Mouse (Mus musculus) left cerebral cortex, adult 2 months (tissue): ENCODE measurements at regions not wholly inside any gene's neighbourhood (a gene's known extent, or its start where the extent isn't known, plus 50 kb on each side); places are given as distances from the start of the nearest gene placed in this dataset.

Source experiments
- DNase-seq, 2 experiments: peaks; one replicate each; pipeline ENCODE4 v3.0.0; 2021 to 2022; ENCODE audit warnings: low spot score in 2 of 2, mixed read lengths in 1 of 2; ENCODE audit errors: extremely low spot score in 1 of 2
- H3K27ac ChIP-seq: fragments of 200-600 bp; 2 replicates; pipeline ENCODE4 v1.8.1; 2022
- H3K4me3 ChIP-seq: fragments of 200-600 bp; 2 replicates; pipeline ENCODE4 v1.8.1; 2022
- CTCF ChIP-seq: fragments of 200-600 bp; IDR thresholded peaks from 2 replicates; pipeline ENCODE4 v1.8.1; 2022; ENCODE audit warnings: antibody characterized with exemption, mild to moderate bottlenecking, moderate library complexity
- intact Hi-C: fragments of 180-260 bp; cut with DNase I; formaldehyde crosslinking; loops from one replicate; pipeline ENCODE4 v1.15.1; 2025
- microRNA-seq, 2 experiments: library from miRNA; unstranded; fragments of <30 nt; microRNA quantifications; one replicate each; pipeline ENCODE4 v1.2.0; 2021

GRCm38 (mm10) chr1:30362072-30362769, 511.5 kb downstream of the Phf3 start:
- H3K27ac ChIP-seq, result no peak overlapping the region
- no peak overlapping the region for H3K4me3 ChIP-seq
- intact Hi-C loops, result no loop called here
- TF ChIP-seq CTCF, result no peak
- DNase-seq, result no peak

GRCm38 (mm10) chr1:30320657-30321262, 553.0 kb downstream of the Phf3 start:
- no peak for DNase-seq
- intact Hi-C loops, result no loop called here
- no peak for TF ChIP-seq CTCF

GRCm38 (mm10) chr1:30318195-30318594, 555.5 kb downstream of the Phf3 start:
- no peak for TF ChIP-seq CTCF
- Histone ChIP-seq H3K27ac (no peak overlapping the region), H3K4me3 (no peak overlapping the region)
- intact Hi-C loops, result no loop called here
- no peak for DNase-seq

More at GRCm38 (mm10) chr1:30320657-30321262, 553.0 kb downstream of the Phf3 start:
- Histone ChIP-seq H3K27ac (no peak overlapping the region), H3K4me3 (no peak overlapping the region)

- no peak for DNase-seq
- Histone ChIP-seq H3K27ac (no peak overlapping the region), H3K4me3 (no peak overlapping the region)
- intact Hi-C loops, result no loop called here
- no peak for TF ChIP-seq CTCF
Observed at GRCm38 (mm10) chr1:30289073-30289472, 584.6 kb downstream of the Phf3 start.

GRCm38 (mm10) chr1:30262418-30262817, 611.3 kb downstream of the Phf3 start:
- Histone ChIP-seq H3K27ac (no peak overlapping the region), H3K4me3 (no peak overlapping the region)
- no peak for TF ChIP-seq CTCF
- DNase-seq, result no peak
- intact Hi-C loops, result no loop called here

GRCm38 (mm10) chr1:30259547-30259946, 614.2 kb downstream of the Phf3 start:
- DNase-seq, result no peak
- no peak overlapping the region for H3K27ac ChIP-seq
- H3K4me3 ChIP-seq, result no peak overlapping the region
- TF ChIP-seq CTCF, result peak; percentile 54
- intact Hi-C loops, result no loop called here

GRCm38 (mm10) chr1:30216764-30217348, 656.9 kb downstream of the Phf3 start:
- intact Hi-C loops, result no loop called here
- TF ChIP-seq CTCF, result no peak
- DNase-seq, result no peak
- Histone ChIP-seq H3K27ac (no peak overlapping the region), H3K4me3 (no peak overlapping the region)

GRCm38 (mm10) chr1:30204608-30205262, 669.0 kb downstream of the Phf3 start:
- no peak overlapping the region for H3K27ac ChIP-seq
- intact Hi-C loops, result no loop called here
- TF ChIP-seq CTCF, result no peak
- no peak for DNase-seq
- no peak overlapping the region for H3K4me3 ChIP-seq

GRCm38 (mm10) chr1:30176225-30176624, 697.5 kb downstream of the Phf3 start:
- no peak for DNase-seq
- intact Hi-C loops, result no loop called here
- Histone ChIP-seq H3K27ac (no peak overlapping the region), H3K4me3 (no peak overlapping the region)
- TF ChIP-seq CTCF, result no peak

- peak; percentile 47 to 48 for DNase-seq
- TF ChIP-seq CTCF, result peak; percentile 77
- Histone ChIP-seq H3K27ac (no peak overlapping the region), H3K4me3 (no peak overlapping the region)
- intact Hi-C loops, result loop anchor here (10.0 kb wide), 1 partner anchor 580 kb away; no protein-coding TSS in a partner anchor
Observed at GRCm38 (mm10) chr1:30144997-30145396, 728.7 kb downstream of the Phf3 start.

GRCm38 (mm10) chr1:30114186-30114585, 759.5 kb downstream of the Phf3 start:
- no peak overlapping the region for H3K27ac ChIP-seq
- H3K4me3 ChIP-seq, result no peak overlapping the region
- DNase-seq, result no peak
- intact Hi-C loops, result no loop called here
- TF ChIP-seq CTCF, result no peak

Small RNAs in the stretch of these regions (microRNA-seq; reads per million reads assigned to microRNA genes)
- gene Gm27430, result 0 reads per million in 2 experiments
